Mouse (Mus musculus): ENCODE results near the gene Thsd4. TPM values are rescaled to one million over a fixed set of nuclear protein-coding genes. Genes with fewer than 3 reads are reported as not detected.
A peak's percentile ranks its signal among the peaks of the same experiment; 100 is the strongest.
"Not testable (repeated sequence)": the region's sequence is repeated elsewhere in the genome, so short reads cannot be mapped to it uniquely, and the experiment has no call there.

The Thsd4 gene
- polyA plus RNA-seq, 1 experiment from 2014 or later: 6.4 TPM

GRCm38 (mm10) chr9:60186948-60187347, 334.9 kb downstream of the Thsd4 start:
- H3K27me3 ChIP-seq (ENCODE audit: control insufficient read depth, insufficient read depth, low read length): no peaks in the 10 kb centered on the region
- H3K27ac ChIP-seq: no peak overlapping the region
- DNase-seq (ENCODE audit: low spot score): no peak
- H3K4me1 ChIP-seq (replicated peaks; ENCODE audit: control insufficient read depth, insufficient read depth, low read length): 0 out of 2 replicates have a peak, but pooled peaks cover 3% of the 10 kb centered on the region
- H3K4me3 ChIP-seq (replicated peaks; ENCODE audit: low read length): no peak overlapping the region
- no peaks in the 10 kb centered on the region for H3K36me3 ChIP-seq (replicated peaks; ENCODE audit: control insufficient read depth, insufficient read depth)
- ATAC-seq (ENCODE audit: low FRiP score): no peak
- 90% methylated on average over 7 of the region's 7 CpGs for WGBS
- H3K4me2 ChIP-seq (replicated peaks): no peak overlapping the region
- H3K9me3 ChIP-seq (ENCODE audit: control insufficient read depth, low read length): no peaks in the 10 kb centered on the region
- H3K9ac ChIP-seq: no peak overlapping the region

GRCm38 (mm10) chr9:60184083-60184482, 337.8 kb downstream of the Thsd4 start:
- Histone ChIP-seq H3K9ac (no peak overlapping the region), H3K27ac (no peak overlapping the region), H3K4me1 (replicated peaks; ENCODE audit: control insufficient read depth, insufficient read depth, low read length) (0 out of 2 replicates have a peak, but pooled peaks cover 3% of the 10 kb centered on the region), H3K27me3 (ENCODE audit: control insufficient read depth, insufficient read depth, low read length) (no peaks in the 10 kb centered on the region), H3K4me3 (replicated peaks; ENCODE audit: low read length) (no peak overlapping the region), H3K36me3 (replicated peaks; ENCODE audit: control insufficient read depth, insufficient read depth) (no peaks in the 10 kb centered on the region), H3K9me3 (ENCODE audit: control insufficient read depth, low read length) (no peaks in the 10 kb centered on the region), H3K4me2 (replicated peaks) (no peak overlapping the region)
- ATAC-seq (ENCODE audit: low FRiP score): no peak
- WGBS: 62% methylated on average over 3 of the region's 3 CpGs
- no peak for DNase-seq (ENCODE audit: low spot score)

DNA sequence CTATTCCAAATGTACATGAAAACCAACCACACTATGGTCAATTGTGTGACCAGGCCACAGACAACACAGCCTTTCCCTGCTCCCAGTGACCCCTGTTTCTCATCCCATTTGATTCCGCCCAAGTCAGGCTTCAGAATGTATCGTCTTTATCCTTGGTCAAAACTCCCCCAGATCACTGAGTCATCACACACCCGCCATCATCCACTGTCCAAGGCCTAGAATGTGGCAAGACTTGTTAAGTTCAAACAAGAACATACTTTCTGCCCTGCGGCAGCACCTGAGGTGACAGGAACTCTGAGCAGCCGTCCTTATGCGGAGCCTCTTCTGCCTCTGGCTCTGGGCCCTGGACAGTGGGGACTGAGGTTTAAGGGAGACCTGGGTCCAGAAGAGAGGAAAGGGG, 339.5 kb downstream of the Thsd4 start:
- Histone ChIP-seq H3K27ac (no peak overlapping the region), H3K9me3 (ENCODE audit: control insufficient read depth, low read length) (no peaks in the 10 kb centered on the region), H3K9ac (no peak overlapping the region), H3K36me3 (replicated peaks; ENCODE audit: control insufficient read depth, insufficient read depth) (no peaks in the 10 kb centered on the region), H3K4me1 (replicated peaks; ENCODE audit: control insufficient read depth, insufficient read depth, low read length) (0 out of 2 replicates have a peak, but pooled peaks cover 3% of the 10 kb centered on the region), H3K27me3 (ENCODE audit: control insufficient read depth, insufficient read depth, low read length) (no peaks in the 10 kb centered on the region), H3K4me3 (replicated peaks; ENCODE audit: low read length) (no peak overlapping the region), H3K4me2 (replicated peaks) (no peak overlapping the region)
- no peak for ATAC-seq (ENCODE audit: low FRiP score)
- 97% methylated on average over 6 of the region's 6 CpGs for WGBS
- no peak for DNase-seq (ENCODE audit: low spot score)

- ATAC-seq (ENCODE audit: low FRiP score) (no peak), DNase-seq (ENCODE audit: low spot score) (no peak)
- Histone ChIP-seq H3K4me3 (replicated peaks; ENCODE audit: low read length) (no peak overlapping the region), H3K27ac (no peak overlapping the region), H3K36me3 (replicated peaks; ENCODE audit: control insufficient read depth, insufficient read depth) (no peaks in the 10 kb centered on the region), H3K9ac (no peak overlapping the region), H3K4me1 (replicated peaks; ENCODE audit: control insufficient read depth, insufficient read depth, low read length) (0 out of 2 replicates have a peak, but pooled peaks cover 3% of the 10 kb centered on the region), H3K27me3 (ENCODE audit: control insufficient read depth, insufficient read depth, low read length) (no peaks in the 10 kb centered on the region), H3K9me3 (ENCODE audit: control insufficient read depth, low read length) (no peaks in the 10 kb centered on the region), H3K4me2 (replicated peaks) (no peak overlapping the region)
- WGBS: 89% methylated on average over 3 of the region's 3 CpGs
Measured at GRCm38 (mm10) chr9:60180936-60181335, 340.9 kb downstream of the Thsd4 start.

DNA sequence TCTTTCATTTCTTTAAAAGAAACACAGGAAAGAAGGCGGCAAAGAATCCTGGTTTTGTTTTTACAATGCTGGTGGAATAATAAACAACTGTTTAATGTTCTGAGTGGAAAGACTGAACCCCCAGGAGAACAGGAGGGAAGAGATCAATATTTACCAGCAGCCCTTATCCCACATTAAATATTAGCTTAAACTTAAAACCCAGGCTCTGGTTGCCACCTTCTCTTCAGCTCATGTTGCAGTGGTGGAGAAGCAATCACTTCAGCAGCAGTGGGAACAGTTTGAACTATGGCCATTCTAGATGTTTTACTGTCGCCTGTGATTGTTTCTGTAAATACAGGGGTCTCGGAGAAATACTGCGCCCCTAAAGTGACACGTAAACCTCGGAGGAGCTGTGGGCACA, 341.7 kb downstream of the Thsd4 start:
- no peak for ATAC-seq (ENCODE audit: low FRiP score)
- H3K4me3 ChIP-seq (replicated peaks; ENCODE audit: low read length): no peak overlapping the region
- DNase-seq (ENCODE audit: low spot score): no peak
- no peak overlapping the region for H3K27ac ChIP-seq
- H3K9me3 ChIP-seq (ENCODE audit: control insufficient read depth, low read length): no peaks in the 10 kb centered on the region
- H3K9ac ChIP-seq: no peak overlapping the region
- H3K27me3 ChIP-seq (ENCODE audit: control insufficient read depth, insufficient read depth, low read length): no peaks in the 10 kb centered on the region
- H3K36me3 ChIP-seq (replicated peaks; ENCODE audit: control insufficient read depth, insufficient read depth): no peaks in the 10 kb centered on the region
- H3K4me1 ChIP-seq (replicated peaks; ENCODE audit: control insufficient read depth, insufficient read depth, low read length): 0 out of 2 replicates have a peak, but pooled peaks cover 3% of the 10 kb centered on the region
- 92% methylated on average over 6 of the region's 6 CpGs for WGBS
- no peak overlapping the region for H3K4me2 ChIP-seq (replicated peaks)

DNA sequence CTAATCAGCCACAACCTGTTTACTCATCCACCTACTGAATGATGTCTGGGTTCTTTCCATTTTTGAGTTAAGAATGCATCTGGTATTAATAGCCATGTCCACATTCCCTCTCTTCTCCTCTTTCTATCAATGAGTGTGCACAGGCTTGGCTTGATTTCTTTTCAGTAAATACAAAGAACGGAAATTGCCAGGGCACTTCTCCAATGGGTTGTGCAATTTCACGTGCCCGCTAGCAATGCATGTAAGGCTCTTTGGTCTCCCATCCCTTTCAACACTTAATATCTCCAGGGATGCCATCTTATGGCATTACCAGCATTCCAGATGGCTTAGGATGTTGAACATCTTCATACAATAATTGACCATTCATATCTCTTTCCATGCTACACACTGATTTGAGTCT, 345.5 kb downstream of the Thsd4 start:
- no peak for ATAC-seq (ENCODE audit: low FRiP score)

GRCm38 (mm10) chr9:60172459-60173060, 349.3 kb downstream of the Thsd4 start:
- not testable (repeated sequence) for ATAC-seq (ENCODE audit: low FRiP score); H3K4me2 ChIP-seq (replicated peaks); H3K9ac ChIP-seq; H3K36me3 ChIP-seq (replicated peaks; ENCODE audit: control insufficient read depth, insufficient read depth); H3K4me3 ChIP-seq (replicated peaks; ENCODE audit: low read length); H3K27me3 ChIP-seq (ENCODE audit: control insufficient read depth, insufficient read depth, low read length); DNase-seq (ENCODE audit: low spot score); H3K4me1 ChIP-seq (replicated peaks; ENCODE audit: control insufficient read depth, insufficient read depth, low read length); H3K27ac ChIP-seq; H3K9me3 ChIP-seq (ENCODE audit: control insufficient read depth, low read length)
- 46% methylated on average over 8 of the region's 9 CpGs for WGBS

More for the DNA sequence above, 345.5 kb downstream of the Thsd4 start:
- Histone ChIP-seq H3K4me2 (replicated peaks) (no peak overlapping the region), H3K27ac (no peak overlapping the region), H3K4me1 (replicated peaks; ENCODE audit: control insufficient read depth, insufficient read depth, low read length) (no peaks in the 10 kb centered on the region), H3K9ac (no peak overlapping the region), H3K4me3 (replicated peaks; ENCODE audit: low read length) (no peak overlapping the region), H3K27me3 (ENCODE audit: control insufficient read depth, insufficient read depth, low read length) (no peaks in the 10 kb centered on the region), H3K9me3 (ENCODE audit: control insufficient read depth, low read length) (no peaks in the 10 kb centered on the region), H3K36me3 (replicated peaks; ENCODE audit: control insufficient read depth, insufficient read depth) (no peaks in the 10 kb centered on the region)
- DNase-seq (ENCODE audit: low spot score): no peak
- 84% methylated on average over 3 of the region's 3 CpGs for WGBS

DNA sequence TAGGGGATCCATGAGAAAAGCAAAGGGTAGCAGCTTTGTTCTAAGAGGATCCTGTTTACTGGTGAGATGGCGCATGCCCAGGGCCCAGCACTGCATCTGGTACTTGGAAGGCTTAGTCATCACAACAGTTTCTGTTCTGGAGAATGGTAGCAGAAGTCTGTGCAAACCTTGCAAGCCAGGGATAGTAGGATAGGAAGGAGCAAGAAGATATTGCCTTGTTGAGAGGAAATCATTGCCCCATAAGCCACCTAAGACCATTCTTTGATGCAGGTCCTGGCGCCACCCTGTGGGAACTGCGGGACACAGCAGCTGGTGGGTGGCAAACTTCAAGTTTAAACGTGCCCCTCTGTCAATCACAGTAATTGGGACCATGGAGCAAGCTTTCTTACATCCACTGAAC, 354.9 kb downstream of the Thsd4 start:
- H3K27me3 ChIP-seq (ENCODE audit: control insufficient read depth, insufficient read depth, low read length): no peaks in the 10 kb centered on the region
- H3K4me3 ChIP-seq (replicated peaks; ENCODE audit: low read length): no peak overlapping the region
- WGBS: 69% methylated on average over 4 of the region's 4 CpGs
- H3K9me3 ChIP-seq (ENCODE audit: control insufficient read depth, low read length): no peaks in the 10 kb centered on the region
- H3K27ac ChIP-seq: no peak overlapping the region
- H3K9ac ChIP-seq: no peak overlapping the region
- no peaks in the 10 kb centered on the region for H3K36me3 ChIP-seq (replicated peaks; ENCODE audit: control insufficient read depth, insufficient read depth)
- H3K4me1 ChIP-seq (replicated peaks; ENCODE audit: control insufficient read depth, insufficient read depth, low read length): no peaks in the 10 kb centered on the region
- ATAC-seq (ENCODE audit: low FRiP score): no peak
- no peak for DNase-seq (ENCODE audit: low spot score)
- no peak overlapping the region for H3K4me2 ChIP-seq (replicated peaks)

GRCm38 (mm10) chr9:60160855-60161254, 361.0 kb downstream of the Thsd4 start:
- 35% methylated on average over 5 of the region's 5 CpGs for WGBS
- no peaks in the 10 kb centered on the region for H3K36me3 ChIP-seq (replicated peaks; ENCODE audit: control insufficient read depth, insufficient read depth)
- no peak overlapping the region for H3K4me2 ChIP-seq (replicated peaks)
- no peaks in the 10 kb centered on the region for H3K27me3 ChIP-seq (ENCODE audit: control insufficient read depth, insufficient read depth, low read length)
- no peaks in the 10 kb centered on the region for H3K9me3 ChIP-seq (ENCODE audit: control insufficient read depth, low read length)
- no peak overlapping the region for H3K4me3 ChIP-seq (replicated peaks; ENCODE audit: low read length)
- no peak for DNase-seq (ENCODE audit: low spot score)
- peaks cover 4% of the 10 kb centered on the region; the same call in 1 of the 2 replicates for H3K4me1 ChIP-seq (replicated peaks; ENCODE audit: control insufficient read depth, insufficient read depth, low read length)
- H3K27ac ChIP-seq: peak overlapping the region; percentile 28; the same call in 1 of the 2 replicates
- no peak overlapping the region for H3K9ac ChIP-seq
- no peak for ATAC-seq (ENCODE audit: low FRiP score)

GRCm38 (mm10) chr9:60160194-60160593, 361.7 kb downstream of the Thsd4 start:
- DNase-seq (ENCODE audit: low spot score) (no peak), ATAC-seq (ENCODE audit: low FRiP score) (no peak)
- Histone ChIP-seq H3K4me1 (replicated peaks; ENCODE audit: control insufficient read depth, insufficient read depth, low read length) (peaks cover 4% of the 10 kb centered on the region; the same call in 1 of the 2 replicates), H3K9me3 (ENCODE audit: control insufficient read depth, low read length) (no peaks in the 10 kb centered on the region), H3K27me3 (ENCODE audit: control insufficient read depth, insufficient read depth, low read length) (no peaks in the 10 kb centered on the region), H3K4me2 (replicated peaks) (no peak overlapping the region), H3K4me3 (replicated peaks; ENCODE audit: low read length) (no peak overlapping the region), H3K36me3 (replicated peaks; ENCODE audit: control insufficient read depth, insufficient read depth) (no peaks in the 10 kb centered on the region), H3K27ac (no peak overlapping the region), H3K9ac (no peak overlapping the region)
- 55% methylated on average over 7 of the region's 7 CpGs for WGBS

All from hindbrain, embryonic 14.5 days (tissue).